Mouse (Mus musculus): ENCODE data around the gene Gnb5.

DNA sequence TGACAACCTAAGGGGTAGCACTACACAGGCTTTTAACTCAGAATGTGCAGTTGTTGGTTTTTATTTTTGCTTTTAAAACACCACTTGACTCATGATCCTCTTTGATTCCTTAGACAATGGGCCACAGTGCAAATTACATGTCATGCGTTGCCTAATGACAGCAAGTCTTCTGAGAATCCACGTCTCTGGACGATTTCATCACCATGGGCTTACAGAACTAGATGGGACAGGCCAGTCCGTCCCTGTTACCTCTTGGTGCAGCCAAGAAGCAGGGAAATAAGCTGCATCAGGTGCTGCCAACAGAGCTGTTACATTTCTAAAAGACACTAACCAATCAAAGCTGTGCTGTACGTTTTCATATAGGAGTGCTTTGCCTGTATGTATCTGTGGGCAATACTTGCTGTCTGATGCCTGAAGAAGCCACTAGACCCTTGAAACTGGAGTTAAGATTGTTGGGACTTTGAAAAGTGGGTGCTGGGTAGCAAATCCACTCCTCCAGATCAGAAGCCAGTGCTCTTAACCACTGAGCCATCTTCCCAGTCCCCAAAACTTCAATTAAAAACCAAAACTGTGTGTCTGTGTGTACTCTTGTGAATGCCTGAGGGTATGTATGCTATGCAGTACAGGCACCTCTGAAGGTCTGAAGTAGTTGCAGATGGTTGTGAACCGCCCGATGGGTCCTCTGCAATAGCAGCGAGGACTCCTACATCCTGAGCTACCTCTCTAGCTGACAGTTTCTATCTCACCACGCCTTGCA lies 79.3 kb downstream of the Gnb5 start:
- no peak for TF ChIP-seq CTCF (conservative IDR thresholded peaks at IDR 0.05; ENCODE audit: low read length)
- no peak for TF ChIP-seq NANOG (IDR thresholded peaks at IDR 0.05; ENCODE audit: borderline replicate concordance, low read length)
- TF ChIP-seq POU5F1 (IDR thresholded peaks at IDR 0.05; ENCODE audit: borderline replicate concordance, low read length), result no peak

Measured in E14TG2a.4 (cell line).